Mouse (Mus musculus) forebrain, embryonic 15.5 days (tissue): ENCODE results near the gene Elovl1. TPM values are rescaled to one million over a fixed set of nuclear protein-coding genes. Genes with fewer than 3 reads are reported as not detected.

Source experiments
- ATAC-seq: fragments of 200-750 bp; cut with Nextera tagmentation; replicated peaks from 2 replicates; pipeline ENCODE4 v1.8.0; 2017; ENCODE audit warnings: mild to moderate bottlenecking, moderate TSS enrichment, moderate library complexity
- H3K27ac ChIP-seq: fragments of 300-500 bp; sonication (generic); replicated peaks from 2 replicates; pipeline ENCODE4 v1.5.1; 2015; ENCODE audit warnings: mild to moderate bottlenecking, inconsistent platforms
- H3K27me3 ChIP-seq: fragments of 300-500 bp; sonication (generic); 2 replicates; pipeline ENCODE4 v1.6.1; 2015; ENCODE audit warnings: inconsistent platforms
- H3K36me3 ChIP-seq: fragments of 300-500 bp; sonication (generic); 2 replicates; pipeline ENCODE4 v1.6.1; 2015; ENCODE audit warnings: mild to moderate bottlenecking, inconsistent platforms
- H3K4me1 ChIP-seq: fragments of 300-500 bp; sonication (generic); 2 replicates; pipeline ENCODE4 v1.6.1; 2015; ENCODE audit warnings: inconsistent platforms
- H3K4me2 ChIP-seq: fragments of 300-500 bp; sonication (generic); replicated peaks from 2 replicates; pipeline ENCODE4 v1.6.1; 2015; ENCODE audit warnings: mild to moderate bottlenecking, inconsistent platforms
- H3K4me3 ChIP-seq: fragments of 300-500 bp; sonication (generic); 2 replicates; pipeline ENCODE4 v1.5.1; 2015; ENCODE audit warnings: mild to moderate bottlenecking, inconsistent platforms
- H3K9ac ChIP-seq: fragments of 300-500 bp; sonication (generic); replicated peaks from 2 replicates; pipeline ENCODE4 v1.6.1; 2015; ENCODE audit warnings: mild to moderate bottlenecking, inconsistent platforms
- H3K9me3 ChIP-seq: fragments of 300-500 bp; sonication (generic); 2 replicates; pipeline ENCODE4 v1.6.1; 2016; ENCODE audit warnings: inconsistent platforms
- WGBS: fragments of 180-500 bp; shearing (Covaris S2); methylation state at CpG from one replicate; pipeline ENCODE4 v1.1.7; 2015; ENCODE audit warnings: mixed read lengths; 5-methylcytosine and 5-hydroxymethylcytosine counted together
- polyA plus RNA-seq: library from polyadenylated mRNA; unstranded; fragments of >200 nt; fragmentation: Nextera tagmentation; extraction: Ambion mirVana; gene quantifications from 2 replicates; pipeline ENCODE4 v1.2.1, GENCODE M21; 2015

The Elovl1 gene
- polyA plus RNA-seq: 21.3 and 21.4 TPM in 2 replicates

DNA sequence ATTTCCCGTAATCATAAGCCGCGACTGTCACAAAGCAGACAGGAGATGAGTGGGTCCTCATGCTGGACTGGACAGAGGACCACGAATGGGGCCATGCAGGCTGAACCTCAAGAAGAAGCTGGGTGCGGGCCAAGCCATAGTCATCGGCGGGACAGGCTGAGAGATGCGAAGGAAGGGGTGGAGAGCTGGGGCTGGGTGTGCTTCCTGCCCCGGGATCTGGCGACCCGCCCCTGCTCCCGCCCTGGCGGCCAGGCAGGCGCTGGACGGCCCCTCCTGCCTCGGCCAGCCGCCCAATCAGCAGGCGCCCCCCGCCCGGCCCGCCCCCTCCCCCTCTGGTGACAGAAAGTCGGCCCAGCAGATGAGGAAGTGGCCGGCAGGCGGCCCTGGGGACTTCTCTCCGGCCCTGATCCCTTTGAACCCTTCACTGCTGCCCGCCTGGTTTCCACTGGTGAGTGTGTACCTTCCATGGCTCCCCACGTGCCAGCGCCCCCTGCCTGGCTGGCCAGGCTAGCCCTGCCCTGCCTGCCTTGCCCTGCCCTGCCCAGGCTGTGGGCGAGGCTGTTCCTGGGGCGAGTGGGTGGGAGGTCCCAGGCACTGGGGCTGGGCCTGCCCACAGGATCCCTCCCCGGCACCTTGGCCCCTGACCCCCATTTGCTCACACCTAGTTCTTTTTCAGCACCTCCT is at the start of gene Elovl1:
Elovl1 (plus strand) TSS at position 326 of the 684 bp plus-strand sequence.
- H3K4me3 ChIP-seq: peak within 1 kb of the TSS; percentile 50
- no peaks in the 10 kb centered on the region for H3K27me3 ChIP-seq
- peak within 1 kb of the TSS; percentile 65 for H3K9ac ChIP-seq
- peak within 1 kb of the TSS; percentile 59 for H3K27ac ChIP-seq
- H3K4me2 ChIP-seq: peak within 1 kb of the TSS; percentile 87
- WGBS: under 1% methylated on average over 30 of the region's 31 CpGs
- peaks cover 19% of the 10 kb centered on the region for H3K36me3 ChIP-seq
- peak; percentile 89 for ATAC-seq
- peaks cover 21% of the 10 kb centered on the region for H3K4me1 ChIP-seq
- no peaks in the 10 kb centered on the region for H3K9me3 ChIP-seq

GRCm38 (mm10) chr4:118383271-118383670 is 44.6 kb upstream of the Elovl1 start:
- WGBS: 88% methylated on average over 7 of the region's 7 CpGs
- Histone ChIP-seq H3K9me3 (no peaks in the 10 kb centered on the region), H3K4me2 (no peak overlapping the region), H3K27ac (no peak overlapping the region), H3K36me3 (peaks cover 93% of the 10 kb centered on the region), H3K4me3 (no peak overlapping the region), H3K27me3 (no peaks in the 10 kb centered on the region), H3K4me1 (no peaks in the 10 kb centered on the region), H3K9ac (no peak overlapping the region)
- no peak for ATAC-seq

- 94% methylated on average over 8 of the region's 8 CpGs for WGBS
- no peak for ATAC-seq
- no peak overlapping the region for H3K27ac ChIP-seq
Measured at GRCm38 (mm10) chr4:118387316-118387715, 40.6 kb upstream of the Elovl1 start.

GRCm38 (mm10) chr4:118390146-118390545 is 37.7 kb upstream of the Elovl1 start:
- Histone ChIP-seq H3K27me3 (no peaks in the 10 kb centered on the region), H3K9ac (no peak overlapping the region), H3K4me1 (no peaks in the 10 kb centered on the region), H3K27ac (no peak overlapping the region), H3K36me3 (peaks cover 99% of the 10 kb centered on the region), H3K9me3 (no peaks in the 10 kb centered on the region), H3K4me3 (no peak overlapping the region), H3K4me2 (no peak overlapping the region)
- WGBS: 97% methylated on average over 11 of the region's 11 CpGs
- no peak for ATAC-seq

More at GRCm38 (mm10) chr4:118387316-118387715, 40.6 kb upstream of the Elovl1 start:
- Histone ChIP-seq H3K9ac (no peak overlapping the region), H3K4me1 (no peaks in the 10 kb centered on the region), H3K4me2 (no peak overlapping the region), H3K9me3 (no peaks in the 10 kb centered on the region), H3K27me3 (no peaks in the 10 kb centered on the region), H3K36me3 (peaks cover 99% of the 10 kb centered on the region), H3K4me3 (no peak overlapping the region)

DNA sequence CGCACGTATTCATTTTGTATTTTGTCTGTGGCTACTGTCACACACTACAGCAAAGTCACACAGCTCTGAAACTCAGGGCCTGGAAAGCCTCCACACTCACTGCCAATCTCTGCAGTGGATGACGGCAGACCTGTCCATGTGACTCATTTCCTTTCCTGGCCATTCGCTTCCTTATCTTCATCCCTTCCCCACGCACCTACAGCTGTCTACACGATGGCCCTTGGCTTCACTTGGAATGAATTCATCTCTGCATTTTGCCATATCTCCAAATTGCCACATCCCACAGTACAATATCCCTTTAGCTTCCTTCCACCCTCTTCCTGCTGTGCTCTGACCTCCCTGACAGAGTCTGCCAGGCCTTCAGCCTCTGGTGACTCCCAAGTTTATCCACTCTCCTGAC is 33.4 kb upstream of the Elovl1 start:
- no peak overlapping the region for H3K4me3 ChIP-seq
- 92% methylated on average over 6 of the region's 6 CpGs for WGBS
- H3K36me3 ChIP-seq: peaks cover 97% of the 10 kb centered on the region
- H3K27me3 ChIP-seq: no peaks in the 10 kb centered on the region
- H3K9ac ChIP-seq: no peak overlapping the region
- H3K4me2 ChIP-seq: no peak overlapping the region
- no peaks in the 10 kb centered on the region for H3K9me3 ChIP-seq
- no peak for ATAC-seq
- no peak overlapping the region for H3K27ac ChIP-seq
- no peaks in the 10 kb centered on the region for H3K4me1 ChIP-seq

DNA sequence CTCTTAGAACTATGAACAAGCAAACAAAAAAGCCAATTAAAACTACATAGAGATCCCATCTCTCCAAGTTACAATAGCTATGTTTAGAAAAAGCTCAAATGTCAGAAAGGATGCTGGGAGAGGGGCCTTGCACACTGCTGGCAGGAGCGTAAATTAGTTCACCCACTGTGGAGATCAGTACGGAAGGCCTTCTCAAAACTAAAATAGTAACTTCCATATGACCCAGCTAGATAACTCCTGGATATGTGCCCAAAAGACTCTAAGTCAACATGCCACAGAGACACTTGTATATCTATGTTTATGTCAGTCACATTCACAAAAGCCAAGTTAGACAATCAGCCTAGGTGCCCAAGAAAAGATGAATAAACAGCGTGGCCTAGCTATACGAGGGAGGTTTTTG is 32.6 kb upstream of the Elovl1 start:
- Histone ChIP-seq H3K4me1 (no peaks in the 10 kb centered on the region), H3K9ac (no peak overlapping the region)
- 90% methylated on average over 4 of the region's 4 CpGs for WGBS

DNA sequence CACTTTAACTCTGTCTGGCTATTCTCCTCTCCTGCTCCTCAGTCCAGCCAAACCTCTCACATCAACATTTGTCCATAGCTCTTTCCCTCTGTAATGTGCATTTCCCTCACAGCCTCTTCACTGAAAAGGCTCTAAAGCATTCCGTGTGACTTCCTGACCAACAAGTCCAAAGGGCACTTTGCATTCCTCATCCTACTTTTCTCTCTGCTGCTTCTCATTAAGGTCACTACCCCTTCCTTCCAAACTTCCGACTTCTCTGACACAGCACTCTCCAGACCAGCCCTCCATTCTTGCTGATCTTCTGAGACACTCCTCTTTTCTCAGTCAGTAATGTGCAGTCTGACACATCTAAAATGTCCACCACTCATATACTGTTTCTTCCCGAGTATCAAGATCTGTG is 31.5 kb upstream of the Elovl1 start:
- Histone ChIP-seq H3K27ac (no peak overlapping the region), H3K27me3 (no peaks in the 10 kb centered on the region), H3K36me3 (peaks cover 97% of the 10 kb centered on the region), H3K9me3 (no peaks in the 10 kb centered on the region), H3K9ac (no peak overlapping the region), H3K4me1 (no peaks in the 10 kb centered on the region), H3K4me2 (no peak overlapping the region), H3K4me3 (no peak overlapping the region)
- no peak for ATAC-seq
- WGBS: 90% methylated on average over 3 of the region's 3 CpGs

More for the DNA sequence above, 32.6 kb upstream of the Elovl1 start:
- no peak for ATAC-seq
- Histone ChIP-seq H3K36me3 (peaks cover 97% of the 10 kb centered on the region), H3K27ac (no peak overlapping the region), H3K27me3 (no peaks in the 10 kb centered on the region), H3K4me2 (no peak overlapping the region), H3K9me3 (no peaks in the 10 kb centered on the region), H3K4me3 (no peak overlapping the region)

DNA sequence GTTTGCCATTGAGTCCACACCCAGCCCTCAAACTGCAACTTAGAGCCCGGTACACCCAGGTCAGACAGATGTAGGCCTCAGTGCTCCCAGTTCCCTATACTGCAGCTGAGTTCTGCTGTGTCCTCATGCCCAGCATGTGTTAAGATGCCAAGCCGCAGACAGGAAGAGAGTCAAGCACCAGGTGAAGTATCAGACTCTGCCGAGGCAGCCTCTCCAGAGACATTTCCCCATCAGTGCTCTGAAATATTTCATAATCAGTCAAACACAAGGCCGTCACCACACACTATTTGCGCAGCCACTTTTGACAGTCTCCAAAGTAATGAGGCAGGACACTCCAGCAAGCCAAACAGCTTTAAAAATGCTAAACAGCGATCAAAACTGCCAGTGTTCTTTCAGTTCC is 29.5 kb upstream of the Elovl1 start:
- Histone ChIP-seq H3K4me2 (no peak overlapping the region), H3K36me3 (peaks cover 95% of the 10 kb centered on the region), H3K9me3 (no peaks in the 10 kb centered on the region), H3K9ac (no peak overlapping the region), H3K27me3 (no peaks in the 10 kb centered on the region), H3K4me1 (no peaks in the 10 kb centered on the region), H3K27ac (no peak overlapping the region), H3K4me3 (no peak overlapping the region)
- 96% methylated on average over 6 of the region's 6 CpGs for WGBS
- no peak for ATAC-seq

DNA sequence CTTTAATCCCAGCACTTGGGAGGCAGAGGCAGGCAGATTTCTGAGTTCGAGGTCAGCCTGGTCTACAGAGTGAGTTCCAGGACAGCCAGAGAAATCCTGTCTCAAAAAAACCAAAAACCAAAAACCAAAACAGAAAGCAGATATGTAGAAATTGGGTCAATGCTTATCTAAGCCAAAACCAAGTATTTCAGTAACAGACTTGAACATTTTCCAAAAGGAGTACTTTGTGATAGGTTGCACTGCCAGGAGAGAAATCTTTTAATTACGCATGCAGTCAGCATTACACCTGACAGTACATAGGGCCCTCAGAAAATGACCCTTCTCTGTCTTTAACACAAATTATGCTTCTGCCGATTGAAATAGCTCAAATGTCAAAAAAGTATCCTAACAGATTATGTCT is 26.5 kb upstream of the Elovl1 start:
- Histone ChIP-seq H3K4me3 (no peak overlapping the region), H3K9me3 (no peaks in the 10 kb centered on the region), H3K4me2 (no peak overlapping the region), H3K9ac (no peak overlapping the region), H3K27ac (no peak overlapping the region), H3K27me3 (no peaks in the 10 kb centered on the region), H3K4me1 (no peaks in the 10 kb centered on the region), H3K36me3 (peaks cover 77% of the 10 kb centered on the region)
- 96% methylated on average over 3 of the region's 3 CpGs for WGBS
- ATAC-seq: no peak

- WGBS: 92% methylated on average over 5 of the region's 5 CpGs
- Histone ChIP-seq H3K4me3 (no peak overlapping the region), H3K9me3 (no peaks in the 10 kb centered on the region), H3K27ac (no peak overlapping the region), H3K9ac (no peak overlapping the region), H3K36me3 (peaks cover 72% of the 10 kb centered on the region), H3K4me1 (no peaks in the 10 kb centered on the region), H3K27me3 (no peaks in the 10 kb centered on the region), H3K4me2 (no peak overlapping the region)
- no peak for ATAC-seq
Measured at GRCm38 (mm10) chr4:118401918-118402317, 26.0 kb upstream of the Elovl1 start.

DNA sequence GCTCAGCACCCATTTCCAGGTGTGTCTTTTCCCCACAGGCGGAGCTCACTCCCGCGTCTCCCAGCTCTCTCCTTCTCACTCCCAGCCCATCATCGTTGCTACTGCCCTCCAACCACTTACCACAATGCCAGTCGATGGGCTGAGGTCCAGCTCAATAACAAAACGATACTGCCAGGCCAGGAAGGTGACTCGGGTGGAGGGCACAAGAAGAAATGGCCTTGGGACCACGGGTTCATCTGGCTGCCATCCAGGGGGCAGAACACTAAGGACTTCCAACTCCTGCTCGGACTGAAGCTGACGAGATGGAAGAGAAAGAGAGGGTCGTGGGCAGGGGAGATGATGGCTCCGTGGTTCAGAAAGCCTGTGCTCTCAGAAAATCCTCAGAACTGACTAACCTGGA is 25.2 kb upstream of the Elovl1 start:
- ATAC-seq: no peak
- Histone ChIP-seq H3K27me3 (no peaks in the 10 kb centered on the region), H3K9ac (no peak overlapping the region), H3K4me1 (no peaks in the 10 kb centered on the region; the same call in 1 of the 2 replicates), H3K4me3 (no peak overlapping the region), H3K9me3 (no peaks in the 10 kb centered on the region), H3K4me2 (no peak overlapping the region), H3K27ac (no peak overlapping the region), H3K36me3 (peaks cover 64% of the 10 kb centered on the region)
- WGBS: 94% methylated on average over 12 of the region's 12 CpGs

GRCm38 (mm10) chr4:118409142-118409900 is 18.6 kb upstream of the Elovl1 start, which contains the start of the genes Szt2 and Med8:
Szt2 (minus strand) TSS chr4:118409273.
Med8 (plus strand) TSS chr4:118409337.
- H3K27ac ChIP-seq: peak within 1 kb of the TSS; percentile 59
- H3K27me3 ChIP-seq: no peaks in the 10 kb centered on the region
- peak; percentile 94 for ATAC-seq
- under 1% methylated on average over 53 of the region's 53 CpGs for WGBS
- H3K9me3 ChIP-seq: no peaks in the 10 kb centered on the region
- peaks cover 41% of the 10 kb centered on the region for H3K36me3 ChIP-seq
- peaks cover 19% of the 10 kb centered on the region for H3K4me1 ChIP-seq
- H3K4me2 ChIP-seq: peak within 1 kb of the TSS; percentile 78
- peak within 1 kb of the TSS; percentile 94 for H3K9ac ChIP-seq
- H3K4me3 ChIP-seq: peak within 1 kb of the TSS; percentile 89
